Mouse (Mus musculus) spleen, adult 10 weeks (tissue): ENCODE results near the gene Ntng2. TPM values are rescaled to one million over a fixed set of nuclear protein-coding genes. Genes with fewer than 3 reads are reported as not detected.

Experiments
- polyA plus RNA-seq: library from polyadenylated mRNA; stranded (reverse); fragments of 350-450 nt; fragmentation: Illumina TruSeq; extraction: RNeasy Lipid Tissue Mini Kit (QIAGEN cat#74804); gene quantifications from one replicate; pipeline ENCODE4 v1.2.3, GENCODE M21; 2015; ENCODE audit warnings: low replicate concordance; ENCODE audit not compliant: insufficient read depth

Gene Ntng2
- 12.2 TPM for polyA plus RNA-seq

GRCm38 (mm10) chr2:29252599-29253204 is at the start of gene Ntng2:
Gene Ntng2, minus strand, starts transcription at chr2:29253005.

Other genes starting within 250 kb of the Ntng2 start
- gene Cfap77, start 197.9 kb downstream of the Ntng2 start, polyA plus RNA-seq, result not detected
- 37.1 TPM for gene Ttf1, start 192.7 kb downstream of the Ntng2 start, polyA plus RNA-seq
- 68.8 TPM for gene Setx, start 128.8 kb downstream of the Ntng2 start, polyA plus RNA-seq
- gene Med27, start 93.8 kb upstream of the Ntng2 start, polyA plus RNA-seq, result 18.1 TPM